Mouse (Mus musculus) liver, adult 2 months (tissue): ENCODE measurements at regions not wholly inside any gene's neighbourhood (a gene's known extent, or its start where the extent isn't known, plus 50 kb on each side); places are given as distances from the start of the nearest gene placed in this dataset.

Experiments used
- DNase-seq: peaks from one replicate; pipeline ENCODE4 v3.0.0-alpha.2; 2011; ENCODE audit warnings: low read depth, low spot score; ENCODE audit errors: extremely low read depth
- H3K27ac ChIP-seq: fragments of 200-500 bp; replicated peaks from 2 replicates; pipeline ENCODE4 v1.5.1; 2012; ENCODE audit warnings: low read depth, mild to moderate bottlenecking, control low read depth, inconsistent platforms, low read length; ENCODE audit not compliant: insufficient read depth
- H3K27me3 ChIP-seq: fragments of 200-500 bp; 2 replicates; pipeline ENCODE4 v1.6.1; 2012; ENCODE audit warnings: mild to moderate bottlenecking, moderate library complexity, low read length, inconsistent platforms; ENCODE audit not compliant: control insufficient read depth, insufficient read depth
- H3K36me3 ChIP-seq: fragments of 200-500 bp; 2 replicates; pipeline ENCODE4 v1.6.1; 2012; ENCODE audit warnings: low read length, inconsistent platforms; ENCODE audit not compliant: control insufficient read depth, insufficient read depth
- H3K4me1 ChIP-seq: fragments of 200-500 bp; 2 replicates; pipeline ENCODE4 v1.6.1; 2011; ENCODE audit warnings: low read length; ENCODE audit not compliant: control insufficient read depth, insufficient read depth
- H3K4me3 ChIP-seq: fragments of 200-500 bp; 2 replicates; pipeline ENCODE4 v1.5.1; 2011; ENCODE audit warnings: low read depth, mild to moderate bottlenecking, control low read depth, low read length, moderate library complexity; ENCODE audit not compliant: insufficient read depth
- H3K79me2 ChIP-seq: fragments of 200-500 bp; 2 replicates; pipeline ENCODE4 v1.6.1; 2012; ENCODE audit warnings: inconsistent platforms, mild to moderate bottlenecking, low read length, moderate library complexity; ENCODE audit not compliant: control insufficient read depth, insufficient read depth
- H3K9ac ChIP-seq: fragments of 200-500 bp; 2 replicates; pipeline ENCODE4 v1.6.1; 2012; ENCODE audit warnings: low read depth, mild to moderate bottlenecking, control low read depth, inconsistent platforms, low read length
- CTCF ChIP-seq: fragments of 200-500 bp; IDR thresholded peaks from 2 replicates; pipeline ENCODE4 v1.5.1; 2011; ENCODE audit warnings: low read depth, low read length, control low read depth
- POLR2A ChIP-seq: fragments of 200-500 bp; IDR thresholded peaks from 2 replicates; pipeline ENCODE4 v1.6.1; 2011; ENCODE audit warnings: low read length, control low read depth; ENCODE audit not compliant: insufficient read depth; ENCODE audit errors: extremely low read depth
- WGBS: fragments of 180-500 bp; shearing (Covaris S2); methylation state at CpG from one replicate; pipeline ENCODE4 v1.1.7; 2018; 5-methylcytosine and 5-hydroxymethylcytosine counted together

DNA sequence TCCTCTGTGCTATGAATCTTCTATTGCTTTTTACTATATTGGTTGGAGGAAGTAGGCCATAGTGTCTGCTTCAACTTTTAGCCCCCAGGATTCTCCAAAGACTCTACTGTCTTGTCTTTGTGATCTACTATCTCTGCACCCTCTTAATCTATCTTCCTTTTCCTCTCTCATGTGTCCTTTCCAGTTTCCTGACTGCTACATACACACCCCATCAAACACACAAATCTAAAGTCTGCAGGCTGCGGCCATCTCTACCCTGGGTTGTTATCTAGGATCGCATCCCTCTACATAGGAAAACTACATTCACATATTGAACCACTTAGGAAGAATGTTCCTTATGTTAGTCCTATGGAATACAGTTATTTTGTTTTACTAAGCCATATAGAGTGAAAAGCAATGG lies 211.4 kb upstream of the Klf3 start:
- 99% methylated on average over 2 of the region's 2 CpGs for WGBS
- no peak overlapping the region for H3K27ac ChIP-seq
- no peak overlapping the region for H3K4me3 ChIP-seq
- H3K4me1 ChIP-seq = 0 out of 2 replicates have a peak, but pooled peaks cover 2% of the 10 kb centered on the region
- no peak for TF ChIP-seq POLR2A
- no peak for TF ChIP-seq CTCF
- H3K79me2 ChIP-seq = no peaks in the 10 kb centered on the region
- no peaks in the 10 kb centered on the region for H3K36me3 ChIP-seq
- DNase-seq = no peak
- H3K27me3 ChIP-seq = no peaks in the 10 kb centered on the region
- H3K9ac ChIP-seq = no peak overlapping the region

GRCm38 (mm10) chr5:64595220-64595619 lies 208.0 kb upstream of the Klf3 start:
- peaks cover 4% of the 10 kb centered on the region; the same call in 1 of the 2 replicates for H3K4me1 ChIP-seq
- no peak for DNase-seq
- TF ChIP-seq CTCF = no peak
- H3K27me3 ChIP-seq = no peaks in the 10 kb centered on the region
- H3K9ac ChIP-seq = no peak overlapping the region
- H3K4me3 ChIP-seq = no peak overlapping the region
- no peaks in the 10 kb centered on the region for H3K79me2 ChIP-seq
- no peak overlapping the region for H3K27ac ChIP-seq
- H3K36me3 ChIP-seq = no peaks in the 10 kb centered on the region
- WGBS = 96% methylated on average over 3 of the region's 3 CpGs

DNA sequence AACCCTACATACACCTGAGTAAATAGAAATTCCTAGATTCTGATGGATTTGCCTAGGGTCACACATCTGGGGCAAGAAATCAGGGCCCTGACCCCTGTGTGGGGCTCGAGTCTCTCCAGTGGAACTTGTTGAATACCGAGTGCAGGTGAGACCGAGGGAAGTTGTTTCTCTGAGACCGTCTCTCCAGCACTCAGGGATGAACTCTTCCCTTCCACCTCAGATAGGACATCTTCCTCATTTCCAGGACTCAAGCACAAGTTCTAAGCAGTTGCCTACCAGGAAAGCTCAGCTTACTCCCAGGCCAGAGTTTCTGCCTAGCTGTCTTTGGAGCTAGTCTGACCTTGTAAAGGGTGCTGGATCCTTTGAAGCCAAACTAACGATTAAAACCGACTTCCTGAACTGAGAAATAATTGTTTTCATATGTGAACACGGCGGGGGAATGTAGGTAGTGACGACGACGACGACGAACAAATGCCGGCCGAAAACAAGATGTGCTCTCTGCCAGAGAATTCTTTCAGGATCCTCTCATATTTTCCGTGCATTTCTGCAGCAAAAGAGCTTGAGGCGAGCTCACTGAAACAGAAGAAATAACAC lies 207.3 kb upstream of the Klf3 start:
- Histone ChIP-seq H3K79me2 (no peaks in the 10 kb centered on the region), H3K4me3 (no peak overlapping the region), H3K27me3 (no peaks in the 10 kb centered on the region), H3K4me1 (peaks cover 2% of the 10 kb centered on the region; the same call in 1 of the 2 replicates), H3K9ac (no peak overlapping the region), H3K27ac (no peak overlapping the region), H3K36me3 (no peaks in the 10 kb centered on the region)
- WGBS = 88% methylated on average over 17 of the region's 17 CpGs
- no peak for DNase-seq
- TF ChIP-seq CTCF (no peak), POLR2A (no peak)

GRCm38 (mm10) chr5:64597021-64597420 lies 206.2 kb upstream of the Klf3 start:
- no peak for DNase-seq
- Histone ChIP-seq H3K36me3 (no peaks in the 10 kb centered on the region), H3K9ac (no peak overlapping the region), H3K79me2 (no peaks in the 10 kb centered on the region), H3K4me1 (peaks cover 2% of the 10 kb centered on the region; the same call in 1 of the 2 replicates), H3K4me3 (no peak overlapping the region), H3K27me3 (no peaks in the 10 kb centered on the region), H3K27ac (no peak overlapping the region)
- no peak for TF ChIP-seq CTCF
- TF ChIP-seq POLR2A = no peak
- WGBS = 91% methylated on average over 7 of the region's 7 CpGs

GRCm38 (mm10) chr5:64597451-64597850 lies 205.7 kb upstream of the Klf3 start:
- WGBS = 96% methylated on average over 3 of the region's 3 CpGs
- H3K4me1 ChIP-seq = peaks cover 2% of the 10 kb centered on the region; the same call in 1 of the 2 replicates

GRCm38 (mm10) chr5:64598606-64599005 lies 204.6 kb upstream of the Klf3 start:
- TF ChIP-seq CTCF (no peak), POLR2A (no peak)
- Histone ChIP-seq H3K4me1 (peaks cover 2% of the 10 kb centered on the region; the same call in 1 of the 2 replicates), H3K27ac (no peak overlapping the region)

More at GRCm38 (mm10) chr5:64597451-64597850, 205.7 kb upstream of the Klf3 start:
- Histone ChIP-seq H3K4me3 (no peak overlapping the region), H3K36me3 (no peaks in the 10 kb centered on the region), H3K27ac (no peak overlapping the region), H3K27me3 (no peaks in the 10 kb centered on the region), H3K9ac (no peak overlapping the region), H3K79me2 (no peaks in the 10 kb centered on the region)
- no peak for TF ChIP-seq POLR2A
- no peak for TF ChIP-seq CTCF
- no peak for DNase-seq

More at GRCm38 (mm10) chr5:64598606-64599005, 204.6 kb upstream of the Klf3 start:
- no peaks in the 10 kb centered on the region for H3K36me3 ChIP-seq
- DNase-seq = peak; percentile 59
- no peak overlapping the region for H3K9ac ChIP-seq
- H3K79me2 ChIP-seq = no peaks in the 10 kb centered on the region
- H3K4me3 ChIP-seq = no peak overlapping the region
- 25% methylated on average over 3 of the region's 3 CpGs for WGBS
- H3K27me3 ChIP-seq = no peaks in the 10 kb centered on the region
